Mouse (Mus musculus) ES-Bruce4 (cell line): ENCODE data around the gene Tnfrsf23.

Experiments used
- CTCF ChIP-seq: IDR thresholded peaks from one replicate; pipeline ENCODE4 v1.8.1; 2011; ENCODE audit warnings: low read depth, low read length
- POLR2A ChIP-seq: IDR thresholded peaks from one replicate; pipeline ENCODE4 v1.8.1; 2011; ENCODE audit warnings: low read length; ENCODE audit not compliant: insufficient read depth

DNA sequence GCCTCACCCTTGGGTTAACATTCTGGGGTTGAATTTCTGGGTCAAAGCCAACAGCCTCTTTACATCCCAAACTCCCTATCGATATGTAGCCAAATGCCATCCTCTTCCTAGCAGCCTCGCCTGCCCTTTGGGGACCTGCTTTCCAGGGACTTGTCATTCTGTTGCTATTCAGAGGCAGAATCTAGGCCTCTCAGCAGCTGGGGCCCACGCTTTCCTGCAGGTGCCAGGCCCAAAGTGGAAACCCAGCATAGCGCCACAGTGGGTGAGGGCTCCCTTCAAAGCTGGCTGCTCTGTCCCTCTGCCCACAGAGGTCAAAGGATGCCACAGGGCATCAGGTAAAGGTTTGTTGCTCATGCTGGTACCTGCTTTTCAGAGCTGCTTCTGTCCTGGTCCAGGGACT, 48.1 kb upstream of the Tnfrsf23 start:
- no peak for TF ChIP-seq CTCF
- TF ChIP-seq POLR2A: no peak
